Mouse (Mus musculus): Measurements from ENCODE around the gene Tbcb. TPM values are rescaled to one million over a fixed set of nuclear protein-coding genes. Genes with fewer than 3 reads are reported as not detected.

The Tbcb gene
- polyA plus RNA-seq, 1 experiment from 2014 or later = 145 TPM

DNA sequence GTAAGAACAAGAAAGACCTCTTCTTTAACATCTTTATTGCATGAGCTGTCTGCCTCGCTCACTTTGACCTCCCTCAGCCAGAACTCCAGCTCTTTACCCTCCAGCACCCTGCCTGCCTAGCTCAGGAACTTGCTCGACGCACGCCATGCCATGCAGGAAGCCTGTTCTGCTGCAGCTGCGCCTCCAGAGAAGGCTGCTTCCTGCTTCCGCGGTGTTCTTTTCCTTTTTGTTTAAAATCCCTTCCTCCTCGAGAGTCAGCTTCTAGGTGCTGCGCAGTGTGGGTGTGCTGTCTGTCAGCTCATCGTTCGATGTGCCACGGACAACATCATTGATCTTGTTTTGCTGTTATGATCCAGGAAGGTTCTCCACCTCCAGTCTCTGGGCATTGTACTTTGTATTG, 55.6 kb downstream of the Tbcb start:
- H3K27me3 ChIP-seq (replicated peaks) = no peaks in the 10 kb centered on the region
- no peaks in the 10 kb centered on the region for H3K9me3 ChIP-seq
- no peak overlapping the region for H3K4me2 ChIP-seq
- H3K27ac ChIP-seq (replicated peaks) = no peak overlapping the region
- no peak for ATAC-seq (ENCODE audit: extremely low read depth, insufficient number of reproducible peaks, low FRiP score, low TSS enrichment)
- H3K9ac ChIP-seq = no peak overlapping the region
- H3K36me3 ChIP-seq = peaks cover 39% of the 10 kb centered on the region
- H3K4me3 ChIP-seq = no peak overlapping the region
- no peaks in the 10 kb centered on the region for H3K4me1 ChIP-seq
- 74% methylated on average over 12 of the region's 12 CpGs for WGBS

Other genes starting within 250 kb of the Tbcb start
- gene Zfp568, start 248.3 kb downstream of the Tbcb start, polyA plus RNA-seq (2015; fragmentation: Nextera tagmentation; extraction: Ambion mirVana) = 17.2 and 20.2 TPM in 2 replicates
- gene Zfp14, start 180.9 kb downstream of the Tbcb start, polyA plus RNA-seq (2015; fragmentation: Nextera tagmentation; extraction: Ambion mirVana) = 2.5 and 4.0 TPM in 2 replicates
- gene Zfp82, start 159.4 kb downstream of the Tbcb start, polyA plus RNA-seq (2015; fragmentation: Nextera tagmentation; extraction: Ambion mirVana) = 4.2 and 4.6 TPM in 2 replicates
- 0.29 TPM in 1 of 2 replicates, not detected in the other for gene Gm26920, start 141.9 kb downstream of the Tbcb start, polyA plus RNA-seq (2015; fragmentation: Nextera tagmentation; extraction: Ambion mirVana)
- gene Zfp566, start 141.7 kb downstream of the Tbcb start, polyA plus RNA-seq (2015; fragmentation: Nextera tagmentation; extraction: Ambion mirVana) = 4.7 and 6.0 TPM in 2 replicates
- 70.2 and 76.4 TPM in 2 replicates for gene Zfp260, start 137.5 kb downstream of the Tbcb start, polyA plus RNA-seq (2015; fragmentation: Nextera tagmentation; extraction: Ambion mirVana)
- gene Zfp382, start 110.3 kb downstream of the Tbcb start, polyA plus RNA-seq (2015; fragmentation: Nextera tagmentation; extraction: Ambion mirVana) = 9.6 and 10.0 TPM in 2 replicates
- gene Zfp146, start 62.5 kb downstream of the Tbcb start, polyA plus RNA-seq (2015; fragmentation: Nextera tagmentation; extraction: Ambion mirVana) = 8.6 and 9.5 TPM in 2 replicates
- 330 and 354 TPM in 2 replicates for gene Cox7a1, start 48.1 kb downstream of the Tbcb start, polyA plus RNA-seq (2015; fragmentation: Nextera tagmentation; extraction: Ambion mirVana)
- gene Capns1, start 33.5 kb downstream of the Tbcb start, polyA plus RNA-seq (2015; fragmentation: Nextera tagmentation; extraction: Ambion mirVana) = 76.8 and 81.8 TPM in 2 replicates
- gene Polr2i, start 324 bp downstream of the Tbcb start, polyA plus RNA-seq (2015; fragmentation: Nextera tagmentation; extraction: Ambion mirVana) = 113 and 123 TPM in 2 replicates
- gene Ovol3, start 3.5 kb upstream of the Tbcb start, polyA plus RNA-seq (2015; fragmentation: Nextera tagmentation; extraction: Ambion mirVana) = not detected in 2 replicates
- gene Thap8, start 47.8 kb upstream of the Tbcb start, polyA plus RNA-seq (2015; fragmentation: Nextera tagmentation; extraction: Ambion mirVana) = 0.37 and 0.39 TPM in 2 replicates
- 7.1 and 8.5 TPM in 2 replicates for gene Wdr62, start 48.1 kb upstream of the Tbcb start, polyA plus RNA-seq (2015; fragmentation: Nextera tagmentation; extraction: Ambion mirVana)
- 10.2 and 14.9 TPM in 2 replicates for gene Clip3, start 59.5 kb upstream of the Tbcb start, polyA plus RNA-seq (2015; fragmentation: Nextera tagmentation; extraction: Ambion mirVana)
- gene Alkbh6, start 76.4 kb upstream of the Tbcb start, polyA plus RNA-seq (2015; fragmentation: Nextera tagmentation; extraction: Ambion mirVana) = 60.5 and 66.1 TPM in 2 replicates
- gene Syne4, start 82.5 kb upstream of the Tbcb start, polyA plus RNA-seq (2015; fragmentation: Nextera tagmentation; extraction: Ambion mirVana) = 18.3 and 20.2 TPM in 2 replicates
- 2.5 and 3.3 TPM in 2 replicates for gene E130208F15Rik, start 89.5 kb upstream of the Tbcb start, polyA plus RNA-seq (2015; fragmentation: Nextera tagmentation; extraction: Ambion mirVana)
- 14.6 and 15.1 TPM in 2 replicates for gene Sdhaf1, start 91.6 kb upstream of the Tbcb start, polyA plus RNA-seq (2015; fragmentation: Nextera tagmentation; extraction: Ambion mirVana)
- 1.9 TPM in 2 replicates for gene Lrfn3, start 130.5 kb upstream of the Tbcb start, polyA plus RNA-seq (2015; fragmentation: Nextera tagmentation; extraction: Ambion mirVana)
- gene Tyrobp, start 181.5 kb upstream of the Tbcb start, polyA plus RNA-seq (2015; fragmentation: Nextera tagmentation; extraction: Ambion mirVana) = 27.8 and 28.7 TPM in 2 replicates
- gene Hcst, start 187.6 kb upstream of the Tbcb start, polyA plus RNA-seq (2015; fragmentation: Nextera tagmentation; extraction: Ambion mirVana) = 0.66 and 0.90 TPM in 2 replicates
- 1.2 and 1.4 TPM in 2 replicates for gene Nfkbid, start 189.5 kb upstream of the Tbcb start, polyA plus RNA-seq (2015; fragmentation: Nextera tagmentation; extraction: Ambion mirVana)
- 26.8 and 29.5 TPM in 2 replicates for gene Aplp1, start 213.3 kb upstream of the Tbcb start, polyA plus RNA-seq (2015; fragmentation: Nextera tagmentation; extraction: Ambion mirVana)
- 0.45 and 0.49 TPM in 2 replicates for gene Kirrel2, start 225.4 kb upstream of the Tbcb start, polyA plus RNA-seq (2015; fragmentation: Nextera tagmentation; extraction: Ambion mirVana)
- gene Nphs1, start 226.0 kb upstream of the Tbcb start, polyA plus RNA-seq (2015; fragmentation: Nextera tagmentation; extraction: Ambion mirVana) = 0.12 TPM in 1 of 2 replicates, not detected in the other

Data from heart, embryonic 13.5 days (tissue).